Mouse (Mus musculus) kidney, postnatal 0 days (tissue): Measurements from ENCODE around the gene Setd1b. TPM values are rescaled to one million over a fixed set of nuclear protein-coding genes. Genes with fewer than 3 reads are reported as not detected.
"Not testable (repeated sequence)": the region's sequence is repeated elsewhere in the genome, so short reads cannot be mapped to it uniquely, and the experiment has no call there.

Experiments
- ATAC-seq: fragments of 200-750 bp; cut with Nextera tagmentation; replicated peaks from 2 replicates; pipeline ENCODE4 v1.8.0; 2017; ENCODE audit warnings: low read depth, moderate number of reproducible peaks, moderate TSS enrichment, moderate library complexity; ENCODE audit not compliant: low FRiP score
- DNase-seq: peaks from one replicate; pipeline ENCODE4 v3.0.0-alpha.2; 2016; ENCODE audit warnings: low spot score
- H3K27ac ChIP-seq: fragments of 300-500 bp; sonication (generic); 2 replicates; pipeline ENCODE4 v1.5.1; 2014; ENCODE audit warnings: mild to moderate bottlenecking
- H3K27me3 ChIP-seq: fragments of 300-500 bp; sonication (generic); 2 replicates; pipeline ENCODE4 v1.6.1; 2014; ENCODE audit warnings: low read length, mixed read lengths; ENCODE audit not compliant: insufficient read depth
- H3K36me3 ChIP-seq: fragments of 300-500 bp; sonication (generic); 2 replicates; pipeline ENCODE4 v1.6.1; 2014; ENCODE audit warnings: low read length, mixed read lengths; ENCODE audit not compliant: insufficient read depth
- H3K4me1 ChIP-seq: fragments of 300-500 bp; sonication (generic); replicated peaks from 2 replicates; pipeline ENCODE4 v1.6.1; 2014; ENCODE audit warnings: antibody characterized with exemption, low read length, mixed read lengths; ENCODE audit not compliant: insufficient read depth
- H3K4me2 ChIP-seq: fragments of 300-500 bp; sonication (generic); 2 replicates; pipeline ENCODE4 v1.6.1; 2014; ENCODE audit warnings: mild to moderate bottlenecking, low read length, moderate library complexity, mixed read lengths
- H3K4me3 ChIP-seq: fragments of 300-500 bp; sonication (generic); replicated peaks from 2 replicates; pipeline ENCODE4 v1.5.1; 2014; ENCODE audit warnings: low read depth, low read length
- H3K9ac ChIP-seq: fragments of 300-500 bp; sonication (generic); 2 replicates; pipeline ENCODE4 v1.6.1; 2014; ENCODE audit warnings: low read depth, low read length
- H3K9me3 ChIP-seq: fragments of 300-500 bp; sonication (generic); replicated peaks from 2 replicates; pipeline ENCODE4 v1.6.1; 2016; ENCODE audit warnings: low read length, inconsistent platforms, mixed read lengths
- CTCF ChIP-seq: IDR thresholded peaks from 2 replicates; pipeline ENCODE4 v1.5.1; 2016; ENCODE audit warnings: antibody characterized with exemption, low read depth, mild to moderate bottlenecking, moderate library complexity
- WGBS: fragments of 180-500 bp; shearing (Covaris S2); extraction: QIAGEN DNeasy Blood & Tissue Kit; methylation state at CpG from one replicate; pipeline ENCODE4 v1.1.7; 2014; 5-methylcytosine and 5-hydroxymethylcytosine counted together
- polyA plus RNA-seq: library from polyadenylated mRNA; unstranded; fragments of >200 nt; fragmentation: Nextera tagmentation; extraction: Ambion mirVana; gene quantifications from 2 replicates; pipeline ENCODE4 v1.2.1, GENCODE M21; 2015

Setd1b gene
- polyA plus RNA-seq, 1 experiment from 2014 or later: 7.0 TPM

GRCm38 (mm10) chr5:123201987-123202386 lies 60.0 kb downstream of the Setd1b start:
- no peak overlapping the region for H3K27ac ChIP-seq
- no peak overlapping the region for H3K9ac ChIP-seq
- TF ChIP-seq CTCF: no peak
- H3K36me3 ChIP-seq: no peaks in the 10 kb centered on the region
- no peak overlapping the region for H3K4me2 ChIP-seq
- DNase-seq: no peak
- H3K4me1 ChIP-seq: no peaks in the 10 kb centered on the region
- no peaks in the 10 kb centered on the region for H3K9me3 ChIP-seq
- H3K4me3 ChIP-seq: no peak overlapping the region
- ATAC-seq: no peak
- no peaks in the 10 kb centered on the region for H3K27me3 ChIP-seq
- WGBS: 81% methylated on average over 5 of the region's 5 CpGs

- not testable (repeated sequence) for H3K27me3 ChIP-seq, H3K36me3 ChIP-seq, ATAC-seq, H3K27ac ChIP-seq, H3K4me1 ChIP-seq, H3K4me2 ChIP-seq, H3K4me3 ChIP-seq, H3K9me3 ChIP-seq, H3K9ac ChIP-seq, DNase-seq
- WGBS: 82% methylated on average over 2 of the region's 4 CpGs
These were observed 60.8 kb downstream of the Setd1b start for GRCm38 (mm10) chr5:123202771-123203170.

- ATAC-seq, H3K4me1 ChIP-seq, H3K9me3 ChIP-seq, H3K36me3 ChIP-seq, H3K27me3 ChIP-seq, H3K4me2 ChIP-seq, H3K4me3 ChIP-seq, H3K27ac ChIP-seq, DNase-seq, H3K9ac ChIP-seq: not testable (repeated sequence)
- WGBS: 88% methylated on average over 7 of the region's 7 CpGs
These were observed 61.6 kb downstream of the Setd1b start for GRCm38 (mm10) chr5:123203591-123203990.

Other genes with a start within 250 kb of the Setd1b start
- gene Kdm2b, start 152.4 kb upstream of the Setd1b start, polyA plus RNA-seq: 62.5 and 66.1 TPM in 2 replicates
- 22.5 and 23.4 TPM in 2 replicates for gene Orai1, start 127.1 kb upstream of the Setd1b start, polyA plus RNA-seq
- gene Morn3, start 95.2 kb upstream of the Setd1b start, polyA plus RNA-seq: 0.46 TPM in 1 of 2 replicates, not detected in the other
- 12.5 and 12.6 TPM in 2 replicates for gene Tmem120b, start 73.8 kb upstream of the Setd1b start, polyA plus RNA-seq
- 3.2 and 3.3 TPM in 2 replicates for gene Rhof, start 9.5 kb upstream of the Setd1b start, polyA plus RNA-seq
- gene Psmd9, start 27.2 kb downstream of the Setd1b start, polyA plus RNA-seq: 77.4 and 78.7 TPM in 2 replicates
- gene Hpd, start 40.5 kb downstream of the Setd1b start, polyA plus RNA-seq: 0.32 and 0.45 TPM in 2 replicates
- 1.6 and 1.8 TPM in 2 replicates for gene Wdr66, start 109.9 kb downstream of the Setd1b start, polyA plus RNA-seq
- gene Bcl7a, start 201.6 kb downstream of the Setd1b start, polyA plus RNA-seq: 27.4 and 29.9 TPM in 2 replicates